Mouse (Mus musculus) left cerebral cortex, postnatal 10 days (tissue): ENCODE results near the gene Ten1. TPM values are rescaled to one million over a fixed set of nuclear protein-coding genes. Genes with fewer than 3 reads are reported as not detected.

ENCODE experiments used
- DNase-seq, 2 experiments: peaks; one replicate each; pipeline ENCODE4 v3.0.0; 2021 to 2022; ENCODE audit warnings: low spot score in 2 of 2, mixed read lengths in 1 of 2; ENCODE audit errors: extremely low spot score in 1 of 2
- intact Hi-C: fragments of 180-260 bp; cut with DNase I; formaldehyde crosslinking; loops from one replicate; pipeline ENCODE4 v1.15.1; 2025
- total RNA-seq, 2 experiments: library from RNA; stranded (reverse); gene quantifications; 2 replicates each; pipeline ENCODE4 v1.2.3; 2021

Ten1 gene
- total RNA-seq = 10 to 100 TPM; 44.8 to 50.9 TPM

- peak; percentile 93 to 98 for DNase-seq
- intact Hi-C loops = no loop called here
Measured at GRCm38 (mm10) chr11:116198639-116199531, at the start of gene Ten1, which contains the start of gene Acox1. Gene Ten1 (plus strand): TSS chr11:116198855. Gene Acox1 (minus strand): TSS chr11:116199045.

- intact Hi-C loops = no loop called here
- DNase-seq = no peak
Measured at GRCm38 (mm10) chr11:116149341-116149740, 49.3 kb upstream of the Ten1 start.

- intact Hi-C loops = no loop called here
- DNase-seq = no peak
Measured at GRCm38 (mm10) chr11:116150960-116151359, 47.7 kb upstream of the Ten1 start.

- DNase-seq = no peak
- intact Hi-C loops = no loop called here
Measured at GRCm38 (mm10) chr11:116161312-116161711, 37.3 kb upstream of the Ten1 start.

- peak; percentile 45 to 52 for DNase-seq
- intact Hi-C loops = no loop called here
Measured at GRCm38 (mm10) chr11:116162146-116162545, 36.5 kb upstream of the Ten1 start.

GRCm38 (mm10) chr11:116163002-116163401 is 35.7 kb upstream of the Ten1 start:
- no peak for DNase-seq
- intact Hi-C loops = no loop called here

- no peak for DNase-seq
- intact Hi-C loops = no loop called here
Measured at GRCm38 (mm10) chr11:116167232-116167631, 31.4 kb upstream of the Ten1 start.

- intact Hi-C loops = no loop called here
Measured at GRCm38 (mm10) chr11:116167884-116168439, 30.7 kb upstream of the Ten1 start, which contains the start of gene Fbf1. Gene Fbf1 (minus strand): TSS chr11:116168166.

GRCm38 (mm10) chr11:116169214-116169613 is 29.4 kb upstream of the Ten1 start:
- no peak for DNase-seq
- intact Hi-C loops = no loop called here

More at GRCm38 (mm10) chr11:116167884-116168439, 30.7 kb upstream of the Ten1 start, which contains the start of gene Fbf1:
- peak; percentile 96 to 97 for DNase-seq

- intact Hi-C loops = no loop called here
- no peak for DNase-seq
Measured at GRCm38 (mm10) chr11:116170003-116170800, 28.5 kb upstream of the Ten1 start.

- intact Hi-C loops = no loop called here
- no peak for DNase-seq
Measured at GRCm38 (mm10) chr11:116171959-116172358, 26.7 kb upstream of the Ten1 start.

- intact Hi-C loops = no loop called here
- no peak for DNase-seq
Measured at GRCm38 (mm10) chr11:116174775-116175448, 23.7 kb upstream of the Ten1 start.

- no peak for DNase-seq
- intact Hi-C loops = no loop called here
Measured at GRCm38 (mm10) chr11:116176010-116176409, 22.6 kb upstream of the Ten1 start.

GRCm38 (mm10) chr11:116178411-116179121 is 20.1 kb upstream of the Ten1 start:
- intact Hi-C loops = no loop called here

GRCm38 (mm10) chr11:116185836-116186235 is 12.8 kb upstream of the Ten1 start:
- DNase-seq = no peak
- intact Hi-C loops = no loop called here

More at GRCm38 (mm10) chr11:116178411-116179121, 20.1 kb upstream of the Ten1 start:
- DNase-seq = no peak

- intact Hi-C loops = no loop called here
- DNase-seq = no peak
Measured at GRCm38 (mm10) chr11:116186360-116186759, 12.3 kb upstream of the Ten1 start.

- intact Hi-C loops = no loop called here
- DNase-seq = no peak
Measured at GRCm38 (mm10) chr11:116187226-116187930, 11.3 kb upstream of the Ten1 start.

GRCm38 (mm10) chr11:116194619-116195018 is 4.0 kb upstream of the Ten1 start:
- no peak for DNase-seq
- intact Hi-C loops = no loop called here
